Mouse (Mus musculus) stomach, postnatal 0 days (tissue): Measurements from ENCODE around the gene Sqstm1. TPM values are rescaled to one million over a fixed set of nuclear protein-coding genes. Genes with fewer than 3 reads are reported as not detected.

Experiments
- ATAC-seq: fragments of 200-750 bp; cut with Nextera tagmentation; 2 replicates; pipeline ENCODE4 v1.8.0; 2017; ENCODE audit not compliant: low FRiP score, low TSS enrichment
- DNase-seq: peaks from one replicate; pipeline ENCODE4 v3.0.0-alpha.2; 2016; ENCODE audit warnings: low spot score
- H3K27ac ChIP-seq: fragments of 300-500 bp; sonication (generic); replicated peaks from 2 replicates; pipeline ENCODE4 v1.5.1; 2014; ENCODE audit warnings: mild to moderate bottlenecking, control low read depth
- H3K27me3 ChIP-seq: fragments of 300-500 bp; sonication (generic); 2 replicates; pipeline ENCODE4 v1.6.1; 2014; ENCODE audit warnings: low read length; ENCODE audit not compliant: control insufficient read depth, insufficient read depth
- H3K36me3 ChIP-seq: fragments of 300-500 bp; sonication (generic); 2 replicates; pipeline ENCODE4 v1.6.1; 2014; ENCODE audit warnings: low read length, mixed read lengths; ENCODE audit not compliant: control insufficient read depth, insufficient read depth
- H3K4me1 ChIP-seq: fragments of 300-500 bp; sonication (generic); replicated peaks from 2 replicates; pipeline ENCODE4 v1.6.1; 2014; ENCODE audit warnings: antibody characterized with exemption; ENCODE audit not compliant: control insufficient read depth, insufficient read depth
- H3K4me2 ChIP-seq: fragments of 300-500 bp; sonication (generic); replicated peaks from 2 replicates; pipeline ENCODE4 v1.6.1; 2014; ENCODE audit warnings: low read depth, mild to moderate bottlenecking, control low read depth, moderate library complexity
- H3K4me3 ChIP-seq: fragments of 300-500 bp; sonication (generic); 2 replicates; pipeline ENCODE4 v1.5.1; 2014; ENCODE audit warnings: low read depth, low read length, control low read depth
- H3K9ac ChIP-seq: fragments of 300-500 bp; sonication (generic); 2 replicates; pipeline ENCODE4 v1.6.1; 2014; ENCODE audit warnings: mild to moderate bottlenecking, low read length, control low read depth, mixed read lengths
- H3K9me3 ChIP-seq: fragments of 300-500 bp; sonication (generic); 2 replicates; pipeline ENCODE4 v1.6.1; 2016; ENCODE audit warnings: low read length; ENCODE audit not compliant: control insufficient read depth
- CTCF ChIP-seq: IDR thresholded peaks from 2 replicates; pipeline ENCODE4 v1.5.1; 2016; ENCODE audit warnings: antibody characterized with exemption, low read depth, mild to moderate bottlenecking, moderate library complexity
- EP300 ChIP-seq: optimal IDR thresholded peaks from 2 replicates; pipeline ENCODE3; 2016; ENCODE audit warnings: antibody characterized with exemption
- WGBS: fragments of 180-500 bp; shearing (Covaris S2); extraction: QIAGEN DNeasy Blood & Tissue Kit; methylation state at CpG from one replicate; pipeline ENCODE4 v1.1.7; 2014; 5-methylcytosine and 5-hydroxymethylcytosine counted together
- microRNA-seq: library from miRNA; unstranded; fragments of <30 nt; microRNA quantifications from one replicate; pipeline ENCODE4, GENCODE M21; 2016
- polyA plus RNA-seq: library from polyadenylated mRNA; unstranded; fragments of >200 nt; fragmentation: Nextera tagmentation; extraction: Ambion mirVana; gene quantifications from 2 replicates; pipeline ENCODE4 v1.2.1, GENCODE M21; 2015

Gene Sqstm1
- polyA plus RNA-seq, 1 experiment from 2014 or later, result 211 TPM

- H3K36me3 ChIP-seq, result peaks cover 49% of the 10 kb centered on the region
- H3K4me3 ChIP-seq, result no peak overlapping the region
- H3K27ac ChIP-seq, result no peak overlapping the region
- H3K27me3 ChIP-seq, result no peaks in the 10 kb centered on the region
- H3K4me1 ChIP-seq, result no peaks in the 10 kb centered on the region
- DNase-seq (no peak), ATAC-seq (0 out of 2 replicates have a peak, but pooled peaks have one; percentile 38)
- H3K4me2 ChIP-seq, result no peak overlapping the region
- 68% methylated on average over 2 of the region's 2 CpGs for WGBS
- TF ChIP-seq EP300 (no peak), CTCF (no peak)
- no peaks in the 10 kb centered on the region for H3K9me3 ChIP-seq
- no peak overlapping the region for H3K9ac ChIP-seq
Measured at GRCm38 (mm10) chr11:50155785-50156184, 54.8 kb downstream of the Sqstm1 start.

GRCm38 (mm10) chr11:50154777-50155520 lies 55.7 kb downstream of the Sqstm1 start:
- TF ChIP-seq EP300, result no peak
- TF ChIP-seq CTCF, result peak; percentile 5; the same call in 1 of the 2 replicates
- H3K4me1 ChIP-seq, result no peaks in the 10 kb centered on the region
- no peaks in the 10 kb centered on the region for H3K27me3 ChIP-seq
- ATAC-seq (no peak), DNase-seq (no peak)
- H3K36me3 ChIP-seq, result peaks cover 53% of the 10 kb centered on the region
- H3K9ac ChIP-seq, result no peak overlapping the region
- no peak overlapping the region for H3K4me3 ChIP-seq
- WGBS, result 83% methylated on average over 12 of the region's 12 CpGs
- H3K4me2 ChIP-seq, result no peak overlapping the region
- H3K9me3 ChIP-seq, result no peaks in the 10 kb centered on the region
- no peak overlapping the region for H3K27ac ChIP-seq

DNA sequence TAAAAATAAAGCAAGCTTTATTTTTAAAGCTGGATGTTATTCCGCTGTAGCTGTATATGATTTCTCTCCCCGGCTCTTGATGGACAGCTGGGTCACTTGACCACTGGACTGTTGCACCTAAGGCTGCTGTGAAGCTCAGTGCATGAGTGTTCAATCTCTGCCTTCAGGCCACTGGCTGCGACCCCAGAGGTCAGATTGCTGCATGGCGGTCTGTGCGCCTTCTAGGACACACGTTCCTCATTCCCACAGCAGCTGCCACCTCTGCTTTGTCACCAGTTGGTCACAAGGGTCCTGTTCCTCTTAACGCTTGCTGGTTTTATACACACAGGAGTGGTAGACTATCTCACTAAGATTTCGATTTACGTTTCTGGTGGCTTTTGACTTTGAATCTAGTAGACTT lies 56.5 kb downstream of the Sqstm1 start:
- no peak overlapping the region for H3K4me3 ChIP-seq
- H3K9ac ChIP-seq, result no peak overlapping the region
- DNase-seq (no peak), ATAC-seq (no peak)
- no peak overlapping the region for H3K4me2 ChIP-seq
- no peaks in the 10 kb centered on the region for H3K4me1 ChIP-seq
- no peak overlapping the region for H3K27ac ChIP-seq
- TF ChIP-seq CTCF (no peak), EP300 (no peak)
- no peaks in the 10 kb centered on the region for H3K27me3 ChIP-seq
- H3K36me3 ChIP-seq, result peaks cover 58% of the 10 kb centered on the region
- WGBS, result 73% methylated on average over 9 of the region's 9 CpGs
- no peaks in the 10 kb centered on the region for H3K9me3 ChIP-seq

DNA sequence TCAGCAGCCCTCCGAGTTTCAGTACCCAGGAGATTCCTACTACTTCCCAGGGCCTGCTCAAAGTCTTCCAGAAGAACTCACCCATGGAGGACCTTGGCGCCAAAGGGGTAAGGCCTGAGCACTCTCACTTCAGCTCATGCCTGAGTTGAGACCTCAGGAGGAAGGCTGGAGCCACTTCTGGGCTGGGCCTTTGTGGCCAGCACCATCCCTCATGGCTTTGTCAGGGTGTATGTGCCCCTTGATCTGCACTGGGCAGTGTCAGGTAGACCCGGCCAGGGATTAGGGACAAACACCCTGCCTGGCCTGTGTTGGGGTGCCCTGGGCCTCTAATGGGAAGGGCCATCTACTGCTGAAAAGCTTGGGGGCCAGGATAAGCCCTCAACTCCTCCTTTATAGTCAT lies 59.3 kb downstream of the Sqstm1 start:
- Histone ChIP-seq H3K9me3 (no peaks in the 10 kb centered on the region), H3K4me2 (no peak overlapping the region), H3K36me3 (peaks cover 43% of the 10 kb centered on the region), H3K27me3 (no peaks in the 10 kb centered on the region), H3K27ac (no peak overlapping the region), H3K4me3 (no peak overlapping the region), H3K4me1 (no peaks in the 10 kb centered on the region), H3K9ac (no peak overlapping the region)
- ATAC-seq (no peak), DNase-seq (no peak)
- no peak for TF ChIP-seq EP300
- no peak for TF ChIP-seq CTCF
- 92% methylated on average over 3 of the region's 3 CpGs for WGBS

DNA sequence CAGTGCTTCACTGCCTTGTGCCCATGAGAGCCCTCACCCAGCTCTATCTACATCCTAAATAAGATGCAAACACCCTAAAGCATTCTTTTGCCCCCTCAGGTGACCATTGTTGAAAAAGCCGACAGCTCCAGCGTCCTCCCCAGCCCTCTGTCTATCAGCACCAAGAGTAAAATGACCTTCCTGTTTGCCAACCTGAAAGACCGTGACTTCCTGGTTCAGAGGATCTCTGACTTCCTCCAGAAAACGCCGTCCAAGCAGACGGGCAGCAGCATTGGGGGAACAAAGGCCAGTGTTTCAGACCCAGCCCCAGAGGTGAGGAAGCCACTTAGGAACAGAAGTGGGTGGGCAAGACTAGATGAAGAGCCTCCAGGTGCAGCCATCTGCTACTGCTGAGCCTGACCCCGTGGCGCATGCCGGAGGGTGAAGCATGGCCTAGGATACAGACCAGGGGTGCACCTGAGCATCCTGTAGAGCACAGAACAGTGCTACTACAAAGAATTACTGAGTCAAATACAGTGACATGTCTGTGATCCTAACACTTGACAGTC lies 61.0 kb downstream of the Sqstm1 start:
- H3K27ac ChIP-seq, result no peak overlapping the region
- no peak for ATAC-seq
- WGBS, result 83% methylated on average over 9 of the region's 9 CpGs
- no peak for DNase-seq
- peaks cover 53% of the 10 kb centered on the region for H3K36me3 ChIP-seq
- H3K4me3 ChIP-seq, result no peak overlapping the region
- no peak overlapping the region for H3K4me2 ChIP-seq
- no peaks in the 10 kb centered on the region for H3K9me3 ChIP-seq
- TF ChIP-seq CTCF (no peak), EP300 (no peak)
- H3K27me3 ChIP-seq, result no peaks in the 10 kb centered on the region
- H3K4me1 ChIP-seq, result no peaks in the 10 kb centered on the region
- no peak overlapping the region for H3K9ac ChIP-seq

Small RNA genes lying within 50 kb of the gene (microRNA-seq; reads per million reads assigned to microRNA genes)
- gene Mir6919, result not detected

Other genes starting within 250 kb of the Sqstm1 start
- 52.6 and 54.2 TPM in 2 replicates for gene Rnf130, start 185.5 kb downstream of the Sqstm1 start, polyA plus RNA-seq
- 13.9 and 14.5 TPM in 2 replicates for gene Tbc1d9b, start 79.4 kb downstream of the Sqstm1 start, polyA plus RNA-seq
- gene Mrnip, start 36.4 kb downstream of the Sqstm1 start, polyA plus RNA-seq, result 6.1 and 6.2 TPM in 2 replicates
- gene Mgat4b, start 63 bp upstream of the Sqstm1 start, polyA plus RNA-seq, result 30.8 and 32.6 TPM in 2 replicates
- 13.2 and 13.8 TPM in 2 replicates for gene Ltc4s, start 27.8 kb upstream of the Sqstm1 start, polyA plus RNA-seq
- gene Maml1, start 81.5 kb upstream of the Sqstm1 start, polyA plus RNA-seq, result 2.4 TPM in 2 replicates
- gene Canx, start 114.8 kb upstream of the Sqstm1 start, polyA plus RNA-seq, result 171 and 181 TPM in 2 replicates
- 0.15 and 0.28 TPM in 2 replicates for gene Cby3, start 143.6 kb upstream of the Sqstm1 start, polyA plus RNA-seq
- gene Hnrnph1, start 166.2 kb upstream of the Sqstm1 start, polyA plus RNA-seq, result 113 and 115 TPM in 2 replicates
- gene Rufy1, start 220.3 kb upstream of the Sqstm1 start, polyA plus RNA-seq, result 18.7 and 22.8 TPM in 2 replicates